Mouse (Mus musculus): Measurements from ENCODE around the gene Dus2. TPM values are rescaled to one million over a fixed set of nuclear protein-coding genes. Genes with fewer than 3 reads are reported as not detected.

The Dus2 gene
- 10 to 100 TPM in 1 of 2 experiments, 1 to 10 TPM in 1; 9.0 to 11.5 TPM for total RNA-seq (2021)
- long read RNA-seq, experiment 1, transcript Dus2-201 (16 exons, 1,860 nt) = major isoform, 17 of 28 reads
- long read RNA-seq, experiment 1, partial matches to known transcripts = 2 of 28 reads
- long read RNA-seq, experiment 1, other reads (novel, unspliced or antisense) = 9 of 28 reads
- long read RNA-seq, experiment 2, transcript Dus2-201 (16 exons, 1,860 nt) = major isoform, 20 of 23 reads
- long read RNA-seq, experiment 2, partial matches to known transcripts = 0 of 23 reads
- long read RNA-seq, experiment 2, other reads (novel, unspliced or antisense) = 3 of 23 reads

DNA sequence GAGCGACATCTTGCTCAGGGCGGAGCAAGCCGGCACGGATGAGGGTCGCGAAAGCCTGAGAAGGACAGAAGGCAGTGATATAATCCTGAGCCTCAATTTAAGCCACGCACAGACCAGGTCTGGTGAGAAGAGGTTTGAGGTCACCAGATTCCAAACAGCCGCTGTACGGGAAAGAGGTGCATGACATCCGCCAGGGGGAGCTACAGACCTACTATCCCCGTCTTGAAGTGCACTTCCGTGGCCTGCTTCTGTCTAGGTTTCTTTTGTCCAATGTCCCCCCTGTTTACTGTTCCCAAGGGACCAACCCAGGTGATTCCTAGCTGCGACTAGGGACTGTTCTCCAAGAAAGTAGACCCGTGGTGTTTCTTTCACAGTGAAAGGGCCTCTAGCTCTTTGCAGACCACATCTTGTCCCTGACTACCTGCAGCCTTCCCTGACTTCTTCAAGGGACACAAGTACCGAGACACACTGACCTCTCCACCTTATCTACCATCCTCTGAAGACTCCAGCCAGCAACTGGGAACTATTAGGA, at the start of gene Dus2:
Dus2 (plus strand) TSS at position 482 of the 532 bp plus-strand sequence.
- peak within 1 kb of the TSS; percentile 38; the same call in 1 of the 2 replicates for H3K4me3 ChIP-seq
- DNase-seq = peak; percentile 86
- peak; percentile 94 for TF ChIP-seq CTCF (IDR thresholded peaks at IDR 0.05)
- peak within 1 kb of the TSS; percentile 62; the same call in 1 of the 2 replicates for H3K27ac ChIP-seq
- intact Hi-C loops (cut with DNase I) = loop anchor here (1.0 to 10.0 kb wide), 2 partner anchors 31 to 124 kb away; no protein-coding TSS in a partner anchor

DNA sequence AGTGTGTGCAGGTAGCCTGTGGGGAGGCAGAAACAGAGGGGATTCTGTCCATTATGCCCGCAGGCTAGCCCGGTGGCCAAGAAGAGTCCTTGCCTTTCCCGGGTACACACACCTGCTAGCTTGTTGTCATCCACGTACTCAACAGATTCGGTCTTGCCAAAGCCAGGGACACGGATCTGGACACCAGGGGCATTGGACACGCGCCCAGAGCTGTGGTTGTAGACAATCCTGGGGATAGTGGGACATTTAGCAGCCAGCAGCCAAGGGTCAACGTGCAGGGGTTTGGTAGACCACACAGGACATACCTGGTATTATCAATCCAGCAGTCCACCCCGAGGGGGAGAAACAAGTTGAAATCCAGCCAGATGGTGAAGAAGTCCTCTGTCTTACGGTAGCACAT, 49.1 kb upstream of the Dus2 start:
- no peak for TF ChIP-seq CTCF (IDR thresholded peaks at IDR 0.05)
- no peak overlapping the region for H3K4me3 ChIP-seq
- intact Hi-C loops (cut with DNase I) = no loop called here
- H3K27ac ChIP-seq = no peak overlapping the region
- no peak for DNase-seq

DNA sequence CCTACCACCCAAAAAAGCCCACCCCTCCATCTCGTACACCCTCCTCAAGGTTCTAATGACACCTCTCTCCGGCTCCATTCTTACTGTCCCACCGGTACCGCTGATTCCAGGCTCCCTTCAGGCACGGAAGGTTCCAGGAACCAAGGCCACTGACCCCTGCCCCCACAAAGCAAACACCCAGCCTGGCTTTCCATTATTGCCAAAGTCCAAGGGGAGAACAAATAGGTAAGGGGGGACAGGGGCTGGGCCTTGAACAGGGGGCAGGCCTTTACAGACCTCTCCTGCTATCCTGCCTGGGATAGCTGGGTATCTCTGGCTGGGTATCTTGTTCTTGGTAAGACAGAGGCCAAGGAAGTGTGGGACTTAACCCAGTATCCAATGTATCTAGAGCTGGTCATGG, 48.6 kb upstream of the Dus2 start:
- TF ChIP-seq CTCF (IDR thresholded peaks at IDR 0.05) = no peak
- DNase-seq = no peak
- H3K27ac ChIP-seq = no peak overlapping the region
- intact Hi-C loops (cut with DNase I) = no loop called here
- H3K4me3 ChIP-seq = no peak overlapping the region

DNA sequence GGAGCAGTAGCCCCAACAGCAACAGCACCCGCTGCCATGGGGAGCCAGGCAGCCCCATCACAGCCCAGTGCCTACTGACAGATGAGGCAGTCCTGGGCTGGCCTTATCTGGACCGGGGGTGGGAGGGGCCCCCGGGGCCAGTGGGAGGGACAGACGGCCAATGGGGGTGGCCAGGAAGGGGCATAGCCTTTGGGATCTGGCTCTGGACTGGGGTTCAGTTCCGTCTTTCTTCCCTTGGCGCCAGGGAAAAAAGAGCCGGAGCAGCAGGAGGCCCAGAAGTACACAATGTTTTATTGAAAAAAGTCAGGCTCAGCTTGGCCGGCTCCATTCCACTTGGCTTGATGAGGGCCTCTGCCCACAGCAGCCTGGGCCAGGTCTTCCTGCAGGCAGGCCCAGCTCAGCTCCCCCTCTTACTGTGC, 47.8 kb upstream of the Dus2 start, which contains the start of gene Lcat:
Lcat (minus strand) TSS at position 62 of the 419 bp plus-strand sequence.
- Histone ChIP-seq H3K27ac (no peak within 1 kb of the TSS), H3K4me3 (no peak within 1 kb of the TSS)
- TF ChIP-seq CTCF (IDR thresholded peaks at IDR 0.05) = no peak
- intact Hi-C loops (cut with DNase I) = no loop called here
- DNase-seq = no peak

DNA sequence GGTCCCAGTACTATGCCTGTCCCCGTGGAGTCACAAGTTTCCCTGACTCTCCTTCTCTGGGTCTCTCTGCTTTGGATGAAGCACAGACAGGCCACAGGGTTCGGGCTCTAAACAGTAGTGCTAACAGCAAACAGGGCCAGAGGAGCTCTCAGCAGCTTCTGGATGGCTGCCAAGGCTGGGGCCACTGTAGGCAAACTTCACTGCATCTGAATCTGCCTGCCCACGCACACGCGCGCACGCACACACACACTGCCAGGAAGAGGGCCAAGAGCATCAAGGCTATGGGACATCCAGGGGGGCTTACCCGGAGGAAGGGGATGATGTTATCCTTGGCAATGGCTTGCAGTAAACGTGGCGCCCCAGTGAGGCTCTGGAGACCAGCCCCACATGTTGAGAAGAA, 41.8 kb upstream of the Dus2 start:
- H3K4me3 ChIP-seq = no peak overlapping the region
- no peak for DNase-seq
- H3K27ac ChIP-seq = 0 out of 2 replicates have a peak overlapping the region, but pooled peaks have one; percentile 3
- no peak for TF ChIP-seq CTCF (IDR thresholded peaks at IDR 0.05)
- intact Hi-C loops (cut with DNase I) = no loop called here

DNA sequence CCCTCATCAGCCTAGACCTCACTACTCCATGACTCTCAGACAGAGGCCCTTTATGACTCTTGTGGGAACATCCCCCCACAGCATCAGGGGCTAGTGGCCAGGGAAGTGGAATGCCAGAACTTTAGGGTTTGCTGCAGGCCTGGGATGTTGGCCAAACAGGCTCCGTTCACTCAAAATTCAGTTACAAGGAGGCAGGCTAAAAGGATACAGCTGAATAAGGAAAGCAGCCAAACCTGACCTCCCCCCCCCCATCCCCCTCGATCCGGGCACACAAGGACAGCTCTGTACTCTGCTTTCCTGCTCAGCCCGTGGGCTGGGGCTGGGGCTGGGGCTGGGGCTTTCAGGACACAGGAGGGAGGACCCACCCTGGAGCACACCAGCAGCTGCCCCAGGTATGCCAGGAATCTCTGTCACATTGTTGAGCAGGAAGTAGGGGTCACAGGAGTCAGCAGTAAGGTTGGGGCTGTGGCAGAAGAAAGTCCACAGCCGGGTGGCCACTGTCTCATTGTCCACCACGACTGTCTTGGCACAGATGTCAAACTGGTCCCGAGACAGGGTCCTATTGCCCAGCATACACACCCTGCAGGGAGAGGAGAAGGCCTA, 40.0 kb upstream of the Dus2 start:
- TF ChIP-seq CTCF (IDR thresholded peaks at IDR 0.05) = no peak
- H3K4me3 ChIP-seq = no peak overlapping the region
- peak overlapping the region; percentile 68 for H3K27ac ChIP-seq
- intact Hi-C loops (cut with DNase I) = no loop called here
- no peak for DNase-seq

GRCm38 (mm10) chr8:105956556-105956955, 34.6 kb upstream of the Dus2 start:
- Histone ChIP-seq H3K27ac (peak overlapping the region; percentile 46), H3K4me3 (no peak overlapping the region)
- DNase-seq = no peak
- intact Hi-C loops (cut with DNase I) = no loop called here
- no peak for TF ChIP-seq CTCF (IDR thresholded peaks at IDR 0.05)

DNA sequence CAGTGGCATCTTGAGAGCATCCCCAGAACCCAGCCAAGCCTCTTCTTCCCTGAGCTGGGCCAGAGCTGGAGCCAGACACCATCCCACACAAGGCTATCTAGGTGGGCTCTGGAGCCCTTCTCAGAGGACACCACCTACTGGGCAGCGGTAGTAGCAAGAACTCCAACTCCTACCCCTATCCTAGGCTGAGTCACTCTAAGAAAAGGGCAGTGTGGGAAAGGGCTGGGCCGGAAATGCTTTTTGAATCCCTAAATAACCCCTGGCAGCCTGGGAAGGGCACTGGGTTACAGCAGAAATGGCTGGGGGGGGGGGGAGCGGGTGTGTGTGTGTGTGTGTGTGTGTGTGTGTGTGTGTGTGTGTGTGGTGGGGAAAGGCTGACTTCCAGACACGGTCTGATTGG, 33.3 kb upstream of the Dus2 start:
- TF ChIP-seq CTCF (IDR thresholded peaks at IDR 0.05) = peak; percentile 50
- intact Hi-C loops (cut with DNase I) = no loop called here
- peak overlapping the region; percentile 80 for H3K27ac ChIP-seq
- DNase-seq = peak; percentile 61
- peak overlapping the region; percentile 15; the same call in 1 of the 2 replicates for H3K4me3 ChIP-seq

GRCm38 (mm10) chr8:105959350-105959749, 31.8 kb upstream of the Dus2 start:
- no peak for TF ChIP-seq CTCF (IDR thresholded peaks at IDR 0.05)
- H3K27ac ChIP-seq = peak overlapping the region; percentile 80
- intact Hi-C loops (cut with DNase I) = no loop called here
- peak; percentile 95 for DNase-seq
- no peak overlapping the region for H3K4me3 ChIP-seq

DNA sequence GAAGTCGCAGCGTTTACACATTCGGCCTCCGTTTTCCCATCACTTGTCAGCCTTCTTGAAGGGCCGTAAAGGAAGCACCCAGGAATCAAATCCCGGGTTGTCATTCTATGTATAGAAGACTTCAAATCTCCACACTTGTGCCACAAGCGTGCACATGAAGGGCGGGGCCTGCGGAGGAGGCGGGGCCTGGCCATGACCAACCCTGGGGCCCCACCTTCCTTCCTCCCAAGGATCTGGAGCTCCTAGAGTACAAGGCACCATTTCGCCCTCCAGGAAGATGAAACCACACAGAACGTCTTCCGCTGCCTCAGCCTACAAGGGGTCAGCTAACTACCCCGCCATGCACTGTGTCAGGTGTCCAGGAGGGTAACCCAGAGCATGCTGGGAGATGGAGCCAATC, 30.0 kb upstream of the Dus2 start:
- DNase-seq = no peak
- H3K27ac ChIP-seq = no peak overlapping the region
- no peak overlapping the region for H3K4me3 ChIP-seq
- intact Hi-C loops (cut with DNase I) = no loop called here
- no peak for TF ChIP-seq CTCF (IDR thresholded peaks at IDR 0.05)

GRCm38 (mm10) chr8:105961536-105961935, 29.6 kb upstream of the Dus2 start:
- Histone ChIP-seq H3K4me3 (no peak overlapping the region), H3K27ac (no peak overlapping the region)
- no peak for DNase-seq
- no peak for TF ChIP-seq CTCF (IDR thresholded peaks at IDR 0.05)
- intact Hi-C loops (cut with DNase I) = no loop called here

DNA sequence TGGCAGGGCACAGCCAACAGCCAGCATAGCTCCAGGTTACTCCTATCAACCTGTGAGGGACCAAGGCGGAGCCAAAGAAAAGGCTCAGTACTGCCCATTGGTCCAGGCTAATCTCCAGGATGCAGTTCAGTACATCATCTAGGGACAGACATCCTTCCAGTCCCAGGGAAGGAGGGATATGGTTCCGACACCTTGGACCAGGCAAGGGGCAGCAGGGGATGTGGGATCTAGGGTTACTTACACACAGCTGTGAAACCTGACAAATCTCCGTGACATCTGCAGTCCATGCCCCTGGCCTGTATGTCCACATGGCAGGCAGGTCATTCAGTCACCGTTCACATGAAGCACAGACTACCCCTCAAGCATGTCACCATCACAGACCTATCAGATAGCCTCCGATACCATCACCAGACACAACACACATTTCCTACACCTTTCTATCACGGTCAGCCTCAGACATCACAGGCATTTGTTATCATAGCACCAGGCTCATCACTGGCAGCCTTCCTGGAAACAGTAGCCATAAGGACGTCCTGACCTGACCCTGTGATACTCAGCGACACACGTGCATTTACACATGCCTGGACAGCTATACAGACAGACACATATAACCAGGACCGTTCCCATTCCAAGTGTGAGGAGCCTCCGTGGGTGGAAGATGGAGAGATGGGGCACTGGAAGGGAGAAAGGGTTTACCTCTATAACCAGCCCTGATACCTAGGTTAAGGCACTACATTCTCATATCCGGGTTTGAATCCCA, 26.5 kb upstream of the Dus2 start:
- intact Hi-C loops (cut with DNase I) = no loop called here
- no peak for TF ChIP-seq CTCF (IDR thresholded peaks at IDR 0.05)
- Histone ChIP-seq H3K27ac (peak overlapping the region; percentile 93), H3K4me3 (peak overlapping the region; percentile 84)
- DNase-seq = no peak

Data from gastrocnemius, adult 2 months (tissue).